Mouse (Mus musculus) kidney, postnatal 4 days (tissue): Measurements from ENCODE around the gene Pck1.
A peak's percentile ranks its signal among the peaks of the same experiment; 100 is the strongest.
"Not testable (repeated sequence)": the region's sequence is repeated elsewhere in the genome, so short reads cannot be mapped to it uniquely, and the experiment has no call there.

Source experiments
- DNase-seq, 2 experiments: peaks; one replicate each; pipeline ENCODE4 v3.0.0; 2021; ENCODE audit warnings: mixed read lengths in 2 of 2

The Pck1 gene

DNA sequence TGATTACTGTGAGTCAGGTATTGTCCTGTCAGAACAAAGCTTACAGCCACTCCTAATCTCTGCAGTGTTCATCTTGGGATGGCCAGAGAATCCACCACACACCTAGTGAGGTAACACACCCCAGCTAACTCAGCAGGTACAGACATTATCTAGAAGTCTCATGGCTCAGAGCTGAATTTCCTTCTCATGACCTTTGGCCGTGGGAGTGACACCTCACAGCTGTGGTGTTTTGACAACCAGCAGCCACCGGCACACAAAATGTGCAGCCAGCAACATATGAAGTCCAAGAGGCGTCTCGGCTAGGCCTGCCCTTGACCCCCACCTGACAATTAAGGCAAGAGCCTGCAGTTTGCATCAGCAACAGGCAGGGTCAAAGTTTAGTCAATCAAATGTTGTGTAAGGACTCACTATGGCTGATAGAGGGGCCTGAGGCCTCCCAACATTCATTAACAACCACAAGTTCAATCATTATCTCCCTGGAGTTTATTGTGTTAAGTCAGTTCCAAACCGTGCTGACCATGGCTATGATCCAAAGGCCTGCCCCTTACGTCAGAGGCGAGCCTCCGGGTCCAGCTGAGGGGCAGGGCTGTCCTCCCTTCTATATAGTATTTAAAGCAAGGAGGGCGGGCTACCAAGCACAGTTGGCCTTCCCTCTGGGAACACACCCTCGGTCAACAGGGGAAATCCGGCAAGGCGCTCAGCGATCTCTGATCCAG is at the start of gene Pck1:
Gene Pck1, plus strand, starts transcription at position 613 of the 716 bp plus-strand sequence.
- peak; percentile 74 to 82 for DNase-seq

GRCm38 (mm10) chr2:173106409-173106808 is 46.4 kb upstream of the Pck1 start:
- peak in 1 of 2 experiments; percentile 39 for DNase-seq

GRCm38 (mm10) chr2:173106889-173107785 is 45.7 kb upstream of the Pck1 start:
- DNase-seq, result peak; percentile 68 to 76

GRCm38 (mm10) chr2:173108509-173109190 is 44.2 kb upstream of the Pck1 start:
- DNase-seq, result no peak

- DNase-seq, result no peak
Measured at GRCm38 (mm10) chr2:173109510-173109909, 43.3 kb upstream of the Pck1 start.

DNA sequence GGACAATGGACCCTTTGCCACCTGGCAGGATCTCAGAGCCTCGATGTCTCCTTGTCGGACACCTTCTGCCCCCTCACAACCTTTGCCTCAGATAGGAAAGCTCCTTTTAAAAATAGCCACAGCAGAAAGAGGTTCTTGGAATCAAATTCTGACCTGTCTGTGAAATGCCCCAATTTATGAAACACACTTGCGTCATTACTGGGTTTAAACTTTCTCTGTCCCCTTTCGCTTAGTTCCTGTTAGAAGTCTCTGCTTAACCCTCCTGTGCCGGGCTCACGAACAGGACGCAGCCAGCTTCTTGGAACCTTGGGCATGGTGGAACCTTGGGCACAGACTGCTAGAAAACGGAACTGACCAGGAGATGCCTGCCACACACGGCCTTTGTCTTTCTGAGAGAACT is 42.3 kb upstream of the Pck1 start:
- no peak for DNase-seq

DNA sequence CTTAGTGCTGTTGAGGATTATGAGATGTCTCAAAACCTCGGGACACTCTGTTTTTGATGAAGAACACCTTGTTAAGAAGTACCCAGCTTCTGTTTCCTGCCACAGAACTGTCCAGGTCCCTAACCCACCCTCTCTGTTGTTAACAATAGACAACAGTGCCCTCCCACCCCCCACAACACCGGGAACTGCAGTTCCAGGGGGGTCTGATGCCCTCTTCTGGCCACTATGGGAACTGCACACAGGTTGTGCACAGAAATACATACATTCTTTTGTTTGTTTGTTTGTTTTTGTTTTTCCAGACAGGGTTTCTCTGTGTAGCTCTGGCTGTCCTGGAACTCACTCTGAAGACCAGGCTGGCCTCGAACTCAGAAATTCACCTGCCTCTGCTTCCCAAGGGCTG is 39.1 kb upstream of the Pck1 start:
- not testable (repeated sequence) for DNase-seq

GRCm38 (mm10) chr2:173119023-173119944 is 33.6 kb upstream of the Pck1 start, which contains the start of gene Ctcfl:
Gene Ctcfl (minus strand): TSS chr2:173119525.
- no peak for DNase-seq

GRCm38 (mm10) chr2:173120117-173120516 is 32.7 kb upstream of the Pck1 start:
- DNase-seq, result not testable (repeated sequence)

DNA sequence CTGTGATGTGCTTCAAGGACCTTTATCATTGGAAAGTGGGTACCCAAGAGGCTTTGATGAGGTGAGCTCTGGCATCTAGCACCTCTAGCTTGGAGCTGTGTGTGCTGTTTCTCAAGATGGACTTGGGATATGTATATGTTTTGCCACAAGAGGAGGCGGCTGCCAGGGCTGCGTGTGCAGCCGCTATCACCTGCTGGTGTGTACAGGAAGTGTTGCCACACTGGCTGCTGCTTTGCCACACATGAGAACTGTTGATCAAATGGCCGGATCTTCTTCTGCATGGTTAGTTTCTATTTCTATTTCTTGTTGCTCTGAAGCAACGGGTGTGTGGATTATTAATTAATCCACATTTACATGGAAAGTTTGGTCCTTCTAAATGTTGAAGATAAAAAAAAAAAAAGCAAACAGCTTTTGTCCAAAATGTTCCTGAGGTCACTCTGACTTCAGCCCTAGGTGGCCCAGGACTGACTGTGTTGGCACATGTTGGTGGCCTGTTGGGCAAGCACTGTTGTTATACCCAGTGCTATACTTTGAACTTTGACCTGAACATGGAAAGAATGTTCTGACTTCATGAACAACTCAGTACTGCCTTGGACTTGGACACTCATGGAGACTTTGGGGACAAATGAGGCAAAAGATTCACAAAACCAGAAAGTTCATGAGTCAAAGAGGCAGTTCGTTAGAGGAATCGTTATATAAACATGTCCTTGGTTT is 28.7 kb upstream of the Pck1 start:
- no peak for DNase-seq

DNA sequence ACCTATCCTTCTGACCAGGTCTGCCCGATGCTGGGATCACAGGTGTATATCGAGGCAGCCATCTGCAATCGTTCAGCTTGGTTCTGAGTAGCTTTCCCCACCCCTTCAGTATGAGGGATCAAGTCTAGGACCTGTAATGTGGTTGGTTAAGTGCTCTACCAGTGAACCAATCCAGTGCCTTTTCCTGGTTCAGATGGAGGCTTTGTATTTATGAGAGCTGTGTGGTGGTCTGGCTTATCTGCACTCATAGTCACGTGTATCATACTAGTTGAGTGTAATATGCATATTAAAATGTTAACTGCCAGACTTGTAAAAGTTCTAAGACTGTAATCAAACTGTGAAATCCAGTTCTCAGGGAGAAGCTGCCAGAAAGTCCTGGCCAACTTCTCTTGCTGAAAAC is 26.5 kb upstream of the Pck1 start:
- DNase-seq, result no peak

GRCm38 (mm10) chr2:173129111-173129510 is 23.7 kb upstream of the Pck1 start:
- DNase-seq, result no peak

DNA sequence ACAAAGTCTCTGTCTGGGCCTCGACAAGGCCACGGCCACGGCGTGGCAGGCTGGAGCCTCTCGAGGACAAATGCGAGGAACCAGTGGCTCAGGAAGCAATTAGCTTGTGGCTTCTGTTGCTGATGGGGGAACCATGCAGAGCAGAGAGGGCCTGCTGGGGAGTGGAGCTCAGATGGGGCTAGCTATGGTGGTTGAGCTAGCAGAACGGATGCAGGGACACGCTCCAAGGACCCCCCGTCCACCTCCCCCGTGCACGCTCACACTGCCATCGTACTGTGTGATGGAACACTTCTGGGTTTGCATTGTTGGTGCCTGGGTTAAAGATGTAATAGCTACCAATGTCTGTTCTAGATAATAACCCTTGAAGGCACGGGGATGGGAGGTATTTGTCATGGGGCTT is 20.6 kb upstream of the Pck1 start:
- peak; percentile 33 to 51 for DNase-seq

GRCm38 (mm10) chr2:173132794-173133300 is 20.0 kb upstream of the Pck1 start:
- DNase-seq, result no peak

DNA sequence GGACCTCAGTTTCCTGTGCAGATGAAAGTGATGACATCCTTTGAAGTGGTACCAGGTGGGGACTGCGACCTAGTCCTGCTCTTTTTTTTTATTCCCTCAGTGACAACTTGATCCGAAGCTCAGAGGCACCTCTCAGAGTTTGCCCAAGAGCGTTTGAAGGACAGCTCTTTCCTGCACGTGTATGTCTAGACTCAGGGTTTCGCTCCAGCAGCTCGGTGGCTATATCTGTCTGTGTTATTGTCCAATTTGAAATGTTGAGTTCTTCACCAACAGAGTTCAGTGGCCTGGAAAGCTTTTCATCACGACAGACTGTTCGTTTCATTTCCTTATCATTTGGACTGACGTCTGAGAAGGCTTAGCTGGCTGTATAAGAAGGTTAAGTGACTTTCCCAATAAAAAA is 18.2 kb upstream of the Pck1 start:
- no peak for DNase-seq

- no peak for DNase-seq
Measured at GRCm38 (mm10) chr2:173138323-173139239, 14.3 kb upstream of the Pck1 start.

DNA sequence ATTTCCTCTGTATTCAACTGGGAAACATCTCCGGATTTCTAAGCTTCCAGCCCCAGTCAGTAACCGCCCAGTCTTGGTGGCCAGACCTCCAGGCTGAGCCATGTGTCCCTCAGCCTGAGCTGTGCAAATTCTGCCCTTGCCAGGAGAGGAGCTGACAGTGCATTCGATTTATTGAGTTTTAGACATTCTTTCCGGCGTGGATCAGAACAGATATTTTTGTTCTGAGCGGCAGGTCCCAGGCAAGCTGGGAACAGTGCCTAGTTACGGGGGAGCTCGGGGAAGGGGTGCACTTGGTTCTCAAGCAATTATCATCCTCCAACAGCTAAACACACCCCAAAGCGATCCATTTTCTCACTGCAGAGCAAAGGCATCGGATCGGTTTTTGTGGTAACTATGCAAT is 9.2 kb upstream of the Pck1 start:
- no peak for DNase-seq

- no peak for DNase-seq
Measured at GRCm38 (mm10) chr2:173145808-173146207, 7.0 kb upstream of the Pck1 start.

DNA sequence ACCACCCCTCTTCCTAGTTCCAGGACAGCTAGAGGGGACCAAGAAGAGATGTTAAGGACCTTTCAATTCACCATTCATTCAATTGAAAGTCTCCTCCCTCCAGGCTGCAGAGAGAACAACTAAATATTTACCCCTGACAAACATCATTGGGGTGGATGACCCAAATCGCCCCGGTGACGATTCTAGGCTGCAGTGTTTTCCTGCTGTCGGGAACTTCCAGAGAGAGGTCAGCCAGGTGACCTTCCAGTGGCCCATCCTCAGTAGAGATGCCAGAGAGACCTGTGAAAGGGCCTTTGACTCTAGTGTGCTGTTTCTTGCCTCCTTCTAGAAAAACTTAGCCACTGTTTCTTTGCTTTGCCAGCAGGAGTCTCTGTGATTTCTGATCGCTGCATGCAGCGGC is 6.1 kb upstream of the Pck1 start:
- DNase-seq, result no peak

- DNase-seq, result no peak
Measured at GRCm38 (mm10) chr2:173148001-173148400, 4.8 kb upstream of the Pck1 start.
